Mouse (Mus musculus) ovary, postnatal 14 days (tissue): Measurements from ENCODE around the gene Auts2.

Experiments used
- DNase-seq: peaks from one replicate; pipeline ENCODE4 v3.0.0; 2022; ENCODE audit warnings: low spot score

Gene Auts2

DNA sequence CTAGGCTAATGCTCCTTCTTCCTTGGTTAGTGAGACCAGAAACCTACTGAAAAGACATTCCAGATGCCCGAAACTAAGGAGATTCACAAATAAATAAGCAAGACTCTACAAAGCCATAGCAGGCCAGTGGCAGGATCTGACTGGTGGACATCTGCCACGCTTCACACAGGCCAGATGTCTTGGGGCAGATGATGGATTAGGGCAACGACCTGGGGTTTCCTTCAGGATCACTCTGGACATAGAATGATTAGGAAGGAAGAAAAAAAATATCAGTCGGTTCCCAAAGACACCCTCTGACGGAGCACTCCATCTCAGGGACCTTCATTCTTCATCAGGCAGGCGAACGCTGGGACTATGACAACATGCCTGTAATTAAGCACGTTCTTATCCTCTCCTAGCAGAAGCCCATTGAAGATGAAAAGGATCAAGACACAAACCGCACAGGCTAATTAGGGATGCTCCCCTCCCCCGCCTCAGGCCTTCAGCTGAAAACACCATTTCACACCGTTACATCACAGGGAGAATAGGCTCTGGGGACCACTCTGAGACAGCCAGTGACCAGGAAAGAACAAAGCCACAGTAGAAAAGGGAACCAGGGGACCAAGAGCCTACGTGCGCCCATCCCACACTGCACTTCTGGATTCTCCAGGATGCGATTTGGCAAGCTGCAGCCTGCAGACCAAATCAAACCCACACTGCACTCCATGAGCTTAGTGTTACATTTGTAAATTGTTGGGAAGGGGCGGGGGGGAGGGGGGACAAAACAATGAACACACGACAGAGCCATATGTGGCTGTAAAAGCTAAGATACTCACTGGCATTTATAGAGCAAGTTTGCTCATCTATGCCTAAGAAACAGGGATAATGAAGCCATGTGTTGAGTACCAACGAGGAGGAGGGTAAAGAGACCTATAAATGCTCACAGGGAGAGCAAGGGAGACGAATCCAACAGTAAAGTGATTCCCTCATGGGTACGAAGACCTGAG, 710.0 kb downstream of the Auts2 start:
- no peak for DNase-seq

DNA sequence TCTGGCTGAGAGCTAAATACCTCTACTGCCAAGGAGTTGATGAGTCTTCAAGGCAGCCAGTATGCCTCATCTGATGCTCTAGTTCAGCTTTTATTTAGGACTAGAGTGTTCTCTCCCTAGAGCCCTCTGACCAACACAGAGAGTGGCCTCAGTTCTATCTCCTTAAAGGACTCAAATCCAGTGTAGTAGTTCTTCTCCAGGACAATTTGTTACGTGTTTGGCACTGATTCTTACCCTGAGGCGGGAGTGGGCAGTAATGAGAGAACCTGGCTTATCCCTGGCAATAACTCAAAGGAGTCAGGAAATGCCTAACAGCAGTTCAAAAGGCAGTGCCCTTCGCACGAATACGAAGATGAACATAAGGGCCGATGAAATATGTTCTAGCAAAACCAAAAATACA, 713.0 kb downstream of the Auts2 start:
- DNase-seq: no peak

DNA sequence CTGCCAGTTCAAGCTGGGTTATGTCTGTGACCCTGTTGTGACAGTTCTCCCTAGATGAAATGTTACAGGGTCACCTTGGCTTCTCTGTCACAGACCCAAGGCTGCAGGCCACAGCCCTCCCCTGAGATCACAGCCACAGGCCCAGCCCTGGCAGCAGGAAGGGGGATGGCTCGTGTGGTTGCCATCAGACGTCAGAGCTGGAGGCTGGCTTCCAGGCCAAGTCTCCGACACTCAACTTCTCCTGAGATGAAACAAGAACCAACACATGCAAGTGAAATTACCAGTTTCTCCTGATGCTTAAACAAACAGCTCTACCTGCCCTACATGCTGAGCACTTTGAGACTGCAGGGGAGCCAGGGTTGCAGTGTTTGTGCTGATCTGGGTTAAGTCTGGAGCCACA, 713.9 kb downstream of the Auts2 start:
- DNase-seq: no peak

DNA sequence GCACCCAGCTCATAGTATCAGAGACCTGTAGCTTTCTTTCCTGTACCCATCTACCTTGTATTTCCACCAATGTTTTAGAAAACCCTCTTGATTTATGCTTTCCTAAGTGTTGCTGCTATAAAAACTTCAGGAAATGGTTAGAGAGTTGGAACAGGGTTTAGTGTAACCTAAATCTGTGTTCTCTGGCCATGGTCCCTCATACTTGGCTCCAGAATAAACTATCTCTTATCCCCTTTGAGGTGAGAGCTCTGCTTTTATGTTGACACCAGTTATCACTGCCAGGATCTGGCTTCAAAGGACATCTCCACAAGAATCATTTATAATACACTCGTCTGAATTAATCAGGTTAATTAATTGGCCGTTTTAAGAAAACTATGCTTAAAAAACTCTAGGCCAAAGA, 714.5 kb downstream of the Auts2 start:
- no peak for DNase-seq

DNA sequence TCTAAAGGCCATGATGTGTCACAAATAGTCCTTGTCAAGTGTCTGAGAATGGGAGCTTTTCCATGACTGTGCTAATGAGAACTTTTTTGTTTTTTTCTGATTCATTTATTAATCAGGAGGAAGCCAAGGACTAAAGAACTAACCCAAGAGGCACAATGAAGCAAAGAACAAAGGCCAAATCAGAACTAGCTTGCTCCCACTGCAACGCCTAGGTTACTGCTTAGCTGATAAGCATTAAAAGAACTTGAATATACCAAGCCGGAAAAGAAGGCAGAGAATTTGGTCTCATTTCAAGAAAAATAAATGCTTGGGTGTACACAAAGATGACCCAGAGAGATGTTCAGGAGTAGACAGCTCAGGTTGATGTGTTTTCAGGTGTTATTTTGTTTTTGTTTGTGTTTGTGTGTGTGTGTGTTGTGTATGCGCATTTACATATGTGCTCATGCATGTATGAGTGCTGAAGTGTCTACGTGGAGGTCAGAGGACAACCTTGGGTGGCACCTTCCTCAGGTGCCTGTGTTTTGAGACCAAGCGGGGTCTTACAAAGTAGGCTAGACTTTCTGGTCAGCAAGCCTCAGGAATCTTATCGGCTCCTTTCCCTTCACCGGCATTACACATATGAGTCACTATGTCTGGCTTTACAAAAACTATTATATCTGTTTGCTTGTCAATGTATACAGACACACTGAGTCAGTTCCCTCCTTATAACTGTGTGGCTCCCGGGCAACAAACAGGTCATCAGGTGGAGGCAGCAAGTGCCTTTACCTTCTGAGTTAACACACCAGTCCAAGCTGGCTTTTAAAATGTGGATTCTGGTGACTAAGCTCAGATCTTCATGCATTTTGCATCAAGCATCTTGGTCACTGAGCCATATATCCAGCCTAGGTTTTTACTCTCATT, 716.5 kb downstream of the Auts2 start:
- no peak for DNase-seq

DNA sequence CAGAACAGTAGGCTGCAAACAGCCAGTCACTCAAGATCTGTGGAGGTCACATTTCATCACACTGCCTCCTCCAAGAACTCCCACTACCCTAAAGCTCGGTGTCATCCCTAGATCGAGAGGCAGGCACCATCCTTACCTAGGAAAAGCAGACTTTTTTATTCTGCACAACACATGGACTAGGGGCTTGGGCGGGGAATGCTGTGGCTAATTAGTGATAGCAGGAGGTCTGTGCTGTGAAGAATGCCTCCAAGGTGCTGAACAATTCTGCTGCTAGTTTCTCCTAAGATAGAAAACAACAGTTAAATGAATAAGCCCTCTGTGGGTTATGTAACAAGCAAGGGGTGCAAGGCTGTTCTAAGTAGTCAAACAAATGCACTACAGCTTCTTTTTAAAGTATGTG, 717.7 kb downstream of the Auts2 start:
- no peak for DNase-seq

DNA sequence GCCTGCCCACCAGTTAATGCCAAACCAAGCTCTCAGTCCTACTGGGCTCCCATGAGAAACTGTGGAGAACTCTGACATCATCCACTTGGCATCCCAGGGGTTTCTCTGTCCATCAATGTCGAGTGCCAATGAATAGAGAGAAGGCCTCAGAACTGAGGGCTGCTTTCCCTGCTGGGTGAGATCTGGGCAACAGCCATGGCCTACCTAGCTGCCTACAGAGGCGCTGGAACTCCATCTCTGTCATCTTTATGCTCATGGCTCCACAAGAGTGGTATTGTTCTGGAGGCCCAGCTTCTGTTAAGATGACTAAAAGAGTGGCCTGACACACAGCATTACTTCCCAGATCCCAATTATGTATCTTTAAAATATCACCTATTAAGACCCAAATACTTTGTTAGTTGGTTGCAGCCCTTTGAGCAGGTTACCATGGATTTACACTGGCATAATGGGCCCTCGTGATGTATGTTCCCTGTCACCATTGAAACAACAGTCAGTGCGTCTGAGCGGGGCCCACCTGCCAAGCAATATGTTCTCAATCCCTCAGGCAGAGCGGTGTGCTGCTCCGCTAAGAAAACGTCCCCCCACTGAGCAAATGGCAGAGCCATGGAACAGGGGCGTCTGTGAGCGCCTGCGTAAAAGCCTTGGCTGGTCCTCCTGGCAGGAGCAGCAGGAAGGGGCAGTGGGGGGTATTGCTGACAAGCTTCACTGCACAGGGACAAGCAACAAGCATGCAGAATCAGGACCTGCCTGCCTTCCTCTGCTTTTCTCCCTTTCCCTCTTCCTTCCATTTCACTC, 718.8 kb downstream of the Auts2 start:
- DNase-seq: no peak

DNA sequence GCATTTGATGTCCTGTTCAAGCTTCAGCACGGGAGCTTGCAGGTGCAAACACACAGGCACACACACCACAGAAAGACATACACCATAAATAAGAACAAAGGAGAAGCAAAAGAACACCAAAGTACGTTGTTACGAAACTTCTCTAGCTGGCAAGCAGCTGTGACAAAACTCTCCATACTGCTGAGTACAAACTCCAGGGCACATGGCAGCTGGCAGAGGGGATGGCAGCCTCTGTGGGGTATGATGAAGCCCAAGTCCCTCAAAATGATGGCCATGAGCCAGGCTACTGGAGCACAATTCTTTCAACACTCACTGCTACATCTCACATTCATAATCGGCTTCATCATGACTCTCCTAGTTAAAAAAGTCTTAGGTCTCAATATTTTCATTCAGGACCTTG, 721.7 kb downstream of the Auts2 start:
- no peak for DNase-seq

DNA sequence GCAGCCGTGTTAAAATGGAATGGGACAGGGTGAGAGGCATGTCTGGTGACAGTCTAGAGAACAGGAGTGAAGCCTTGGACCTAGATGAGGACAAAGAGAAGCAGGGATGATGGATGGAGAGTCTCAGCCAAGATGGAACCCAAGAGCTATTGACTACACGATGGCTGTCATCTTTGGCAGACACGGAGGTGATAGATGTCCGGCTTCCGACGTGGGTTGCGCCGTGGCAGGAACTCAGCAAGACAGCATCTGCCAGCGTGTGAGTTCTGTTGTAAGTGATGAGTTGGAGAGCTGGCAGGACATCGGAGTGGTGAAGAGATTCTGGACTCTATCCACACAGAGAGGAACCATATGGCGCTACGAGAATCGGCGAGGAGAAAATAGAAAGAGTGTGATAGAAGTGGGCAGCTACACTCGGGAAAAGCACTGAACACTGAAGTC, 723.9 kb downstream of the Auts2 start:
- DNase-seq: no peak

DNA sequence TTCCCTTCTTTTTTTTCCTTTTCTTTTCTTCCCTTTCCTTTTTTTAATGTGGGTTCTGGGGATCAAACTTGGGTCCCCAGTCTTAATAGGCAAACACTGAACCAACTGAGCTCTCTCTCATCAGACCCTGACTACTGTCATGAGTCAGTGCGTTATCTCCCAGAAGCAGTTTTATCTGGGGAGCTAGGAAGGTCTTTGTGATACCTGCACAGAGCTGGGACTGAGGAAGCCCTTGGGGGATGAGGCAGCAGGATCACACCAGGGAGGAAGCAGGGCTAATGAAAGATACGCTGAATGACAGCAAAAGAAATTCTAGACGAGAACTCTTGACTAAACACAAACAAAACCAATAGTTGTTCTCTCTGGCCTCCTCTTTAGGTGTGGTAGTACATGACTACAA, 727.6 kb downstream of the Auts2 start:
- DNase-seq: no peak

DNA sequence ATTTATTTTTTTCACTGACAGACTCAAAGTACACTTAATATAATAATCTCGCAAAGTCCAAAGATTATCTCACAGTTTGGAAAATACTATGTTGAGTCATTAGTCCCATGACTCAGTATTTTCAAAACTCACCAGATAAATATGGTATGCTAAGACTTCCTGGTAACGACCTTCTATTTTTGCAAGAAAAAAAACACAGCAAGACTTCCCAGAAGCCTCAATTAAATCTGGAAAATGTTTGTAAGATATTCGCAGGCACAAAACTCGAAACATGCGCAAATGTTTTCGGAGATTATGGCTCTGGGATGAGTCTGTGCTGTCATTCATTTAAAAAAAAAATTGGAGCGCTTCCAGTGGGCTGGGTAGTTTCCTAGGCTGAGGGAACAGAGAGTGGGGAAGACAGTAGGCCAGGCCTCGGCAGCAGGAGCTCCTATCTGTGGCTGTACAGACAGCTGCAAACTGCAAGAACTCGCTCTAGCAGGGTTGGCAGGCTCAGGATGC, 728.6 kb downstream of the Auts2 start:
- DNase-seq: no peak

DNA sequence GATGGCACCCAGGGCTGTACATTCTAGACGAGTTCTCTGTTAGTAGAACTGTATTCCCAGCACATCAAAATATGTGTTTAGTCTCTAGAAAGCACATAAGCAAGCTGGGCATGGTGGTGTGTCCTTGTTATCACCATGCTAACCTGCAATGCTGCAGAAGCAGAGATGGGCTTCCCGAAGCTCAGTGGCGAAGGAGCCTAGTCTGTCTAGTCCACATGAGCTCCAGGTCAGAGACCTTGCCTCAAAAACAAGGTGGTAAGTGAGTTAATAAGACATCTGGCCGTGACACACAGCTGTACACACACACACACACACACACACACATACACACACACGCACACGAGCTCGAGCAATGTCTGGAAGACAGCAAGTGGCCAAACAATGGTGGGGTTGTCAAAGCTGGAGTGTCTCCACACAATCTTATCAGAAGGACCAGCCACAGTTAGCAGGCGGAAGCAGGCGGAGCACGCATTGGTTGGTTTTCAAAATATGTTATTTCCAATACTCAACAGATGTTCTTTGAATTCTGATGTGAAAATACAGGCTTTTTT, 729.1 kb downstream of the Auts2 start:
- DNase-seq: no peak

DNA sequence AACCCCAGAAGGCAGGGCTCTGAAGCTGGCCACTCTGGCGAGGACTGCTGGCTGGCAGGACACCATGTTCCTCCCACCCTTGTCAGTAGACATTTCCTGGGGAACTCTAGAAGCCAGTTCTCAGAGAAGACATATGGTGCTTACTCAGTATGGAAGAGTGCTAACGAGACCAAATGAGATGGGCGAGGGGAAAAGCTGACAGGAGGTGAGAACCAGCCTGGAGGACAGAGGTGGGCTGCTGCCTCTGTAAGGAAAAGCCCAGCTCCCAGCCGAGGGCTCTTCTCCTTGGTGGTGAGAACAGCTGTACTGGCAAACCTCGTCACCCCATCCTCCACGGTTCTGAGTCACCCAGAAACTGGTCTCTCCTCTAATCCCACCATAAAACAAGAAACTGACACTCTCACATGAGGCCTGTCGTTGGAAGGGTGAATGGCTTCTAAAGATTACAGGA, 729.8 kb downstream of the Auts2 start:
- DNase-seq: no peak

DNA sequence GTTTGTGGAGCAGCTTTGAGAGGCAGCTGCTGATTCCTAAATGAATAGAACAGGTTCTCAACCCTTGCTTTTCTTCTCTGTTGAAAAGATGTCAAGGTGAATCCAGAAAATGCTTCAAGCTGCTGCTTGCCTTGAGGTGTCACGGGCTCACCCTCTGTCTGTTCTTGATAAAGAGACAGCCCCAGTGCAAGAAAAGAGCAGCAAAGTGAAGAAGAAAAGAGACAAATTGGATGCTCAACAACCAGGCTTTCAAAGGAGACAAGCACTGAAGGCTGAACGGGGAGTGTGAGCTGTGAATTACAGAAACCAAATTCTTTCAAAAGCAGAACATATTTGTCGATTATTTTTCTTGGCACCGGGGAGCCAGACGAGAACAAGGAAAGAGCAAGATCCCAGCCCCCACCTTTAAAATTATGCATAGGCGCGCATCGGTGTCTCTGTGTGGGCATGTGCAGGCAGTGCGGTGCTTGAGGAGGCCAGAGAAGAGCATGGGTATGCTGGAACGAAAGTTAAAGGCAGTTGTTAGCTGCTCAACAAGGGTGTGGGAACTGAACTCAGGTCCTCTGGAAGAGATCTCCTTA, 730.6 kb downstream of the Auts2 start:
- DNase-seq: no peak

DNA sequence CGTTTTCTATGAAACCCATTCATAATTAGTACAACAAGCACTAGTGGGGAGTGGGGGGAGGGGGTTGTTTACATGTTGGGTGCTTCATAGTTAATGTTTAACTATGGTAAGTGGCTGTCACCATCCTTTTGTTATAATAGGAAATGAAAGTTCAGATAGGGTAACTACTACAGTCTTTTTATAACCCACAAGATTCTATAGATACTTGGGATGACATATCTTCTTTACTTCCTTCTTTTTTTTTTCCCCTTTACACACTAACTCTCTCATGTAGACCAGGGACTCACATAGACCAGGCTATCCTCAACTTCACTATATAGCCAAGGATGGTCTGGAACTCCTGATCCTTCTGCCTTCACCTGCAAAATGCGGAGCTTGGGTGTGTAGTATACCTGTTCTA, 736.8 kb downstream of the Auts2 start:
- no peak for DNase-seq

DNA sequence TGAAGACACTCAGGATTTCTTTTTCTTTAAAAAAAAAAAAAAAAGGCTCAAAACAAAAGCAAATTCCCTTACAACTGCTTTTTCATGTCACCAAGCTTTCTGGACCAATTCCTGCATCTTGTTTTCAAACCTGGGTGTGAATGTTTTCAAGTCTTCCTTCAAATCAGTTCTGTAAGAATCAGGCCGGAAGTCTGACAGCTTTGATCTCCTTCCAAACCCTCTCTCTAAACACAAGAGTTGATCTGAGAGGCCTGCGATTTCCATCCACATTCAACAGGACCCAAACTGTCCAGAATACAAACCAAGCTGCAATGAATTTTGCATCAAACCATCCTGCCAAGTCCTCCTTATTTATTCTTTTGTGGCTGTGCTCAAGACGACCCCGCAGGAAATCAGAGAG, 737.9 kb downstream of the Auts2 start:
- no peak for DNase-seq

DNA sequence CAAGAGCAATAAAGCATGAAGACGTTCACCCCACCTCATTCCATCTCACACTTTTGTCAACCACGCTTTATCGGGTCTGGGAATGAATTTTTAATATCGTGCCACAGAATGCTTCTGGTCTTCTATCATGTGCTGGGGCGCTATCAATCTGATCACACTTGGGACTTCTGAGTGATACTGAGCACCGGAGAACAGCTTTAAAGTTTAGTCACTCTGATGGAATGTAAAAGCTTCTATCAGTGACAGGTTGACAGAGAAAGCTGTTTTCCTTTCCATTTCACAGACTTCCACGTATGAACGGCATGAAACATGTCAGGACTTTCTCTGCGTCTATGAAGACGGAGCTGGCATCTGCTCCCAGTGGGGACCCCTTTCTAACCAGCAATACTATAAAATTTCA, 739.5 kb downstream of the Auts2 start:
- no peak for DNase-seq

DNA sequence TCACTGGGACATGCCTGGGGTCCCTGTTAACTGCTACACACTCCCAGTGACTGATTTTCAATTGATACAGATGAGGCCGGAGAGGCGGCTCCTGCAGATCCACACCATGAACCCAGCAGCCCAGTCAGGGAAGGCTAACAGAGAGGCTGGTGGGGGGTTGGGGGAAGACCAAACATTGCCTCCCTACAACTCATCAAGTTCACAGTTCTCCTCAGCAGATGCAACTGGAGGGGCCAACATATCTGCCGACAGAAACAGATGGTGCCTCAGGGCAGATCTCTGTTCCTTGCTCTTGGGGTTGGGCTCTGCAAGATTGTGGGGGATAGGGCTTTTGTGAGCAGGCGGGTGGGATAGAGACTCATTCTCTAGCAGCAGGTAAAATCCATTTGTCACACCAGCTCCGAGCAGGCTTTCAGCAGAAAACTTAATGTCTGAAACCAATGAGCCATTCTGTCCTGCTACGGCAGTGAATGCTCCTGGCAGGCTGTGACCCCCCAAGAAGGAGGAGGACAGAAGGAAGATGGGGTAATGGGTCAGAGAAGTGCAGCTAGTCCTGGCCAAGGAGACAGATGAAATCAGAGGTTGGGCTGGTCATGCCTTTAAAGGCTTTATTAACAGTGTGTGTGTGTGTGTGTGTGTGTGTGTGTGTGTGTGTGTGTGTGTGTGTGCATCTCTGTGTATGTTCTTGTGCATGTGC, 740.7 kb downstream of the Auts2 start:
- DNase-seq: no peak

DNA sequence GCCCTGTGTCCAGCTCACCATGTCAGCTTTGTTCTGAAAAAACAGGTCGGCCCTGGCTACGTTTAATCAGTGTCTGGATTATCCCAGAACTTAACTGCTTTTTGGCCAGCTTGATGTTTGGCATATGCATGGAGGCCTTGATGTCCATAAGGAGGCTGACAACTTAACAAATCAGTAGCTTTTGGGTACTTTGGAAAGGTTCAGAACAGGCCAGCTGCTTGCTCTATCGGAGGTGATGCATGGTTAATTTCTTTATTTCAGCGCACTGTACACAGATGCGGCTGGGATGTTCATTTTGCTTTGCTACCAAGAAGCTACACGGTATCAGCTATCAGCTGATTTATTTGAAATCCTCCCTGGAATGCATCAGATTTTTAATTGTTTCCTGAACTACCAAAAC, 741.2 kb downstream of the Auts2 start:
- no peak for DNase-seq

DNA sequence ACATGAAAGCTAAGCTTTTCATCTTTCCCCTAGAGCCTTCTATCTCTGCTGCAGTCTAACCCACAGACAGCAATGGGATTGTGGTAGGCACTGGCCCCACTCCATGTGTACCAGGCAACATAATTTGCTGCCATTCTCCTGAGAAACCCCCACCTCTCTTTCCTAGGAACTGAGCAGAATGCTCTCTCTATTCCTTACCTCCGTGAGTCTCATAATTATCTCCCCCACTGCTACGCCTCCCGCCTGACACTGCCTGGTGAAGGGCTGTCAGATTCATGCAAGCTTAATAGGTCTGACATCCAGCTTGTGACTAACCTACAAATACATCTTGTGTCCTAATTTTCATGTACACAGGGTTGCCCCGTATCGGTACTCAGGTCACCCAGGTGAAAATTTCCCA, 744.8 kb downstream of the Auts2 start:
- DNase-seq: no peak

DNA sequence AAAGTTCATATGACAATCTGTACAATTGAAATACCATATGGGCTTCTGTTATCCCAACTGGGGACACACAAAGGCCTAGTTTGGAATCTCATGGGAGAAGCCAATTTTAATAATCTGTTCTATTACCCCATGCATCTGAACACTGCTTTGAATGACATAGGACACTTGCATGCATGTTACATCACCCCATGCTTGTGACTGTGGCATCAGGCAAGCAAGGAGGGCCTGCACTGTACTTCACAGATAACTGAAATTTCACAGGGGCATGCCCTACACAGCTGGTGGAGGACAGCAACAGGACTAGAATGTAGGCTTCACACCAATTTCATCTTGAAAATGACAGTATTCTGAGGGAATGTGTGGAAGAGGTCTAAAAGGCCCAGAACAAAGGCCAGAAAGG, 746.1 kb downstream of the Auts2 start:
- no peak for DNase-seq
